Mouse (Mus musculus) cerebellum, adult (tissue): ENCODE results near the gene Sh3rf1.

Experiments
- ATAC-seq: cut with Nextera tagmentation; 2 replicates; pipeline ENCODE4 v1.9.2; 2017; ENCODE audit warnings: mild to moderate bottlenecking, moderate library complexity, mixed read lengths; ENCODE audit not compliant: insufficient number of reproducible peaks, low FRiP score, low TSS enrichment

Sh3rf1 gene

DNA sequence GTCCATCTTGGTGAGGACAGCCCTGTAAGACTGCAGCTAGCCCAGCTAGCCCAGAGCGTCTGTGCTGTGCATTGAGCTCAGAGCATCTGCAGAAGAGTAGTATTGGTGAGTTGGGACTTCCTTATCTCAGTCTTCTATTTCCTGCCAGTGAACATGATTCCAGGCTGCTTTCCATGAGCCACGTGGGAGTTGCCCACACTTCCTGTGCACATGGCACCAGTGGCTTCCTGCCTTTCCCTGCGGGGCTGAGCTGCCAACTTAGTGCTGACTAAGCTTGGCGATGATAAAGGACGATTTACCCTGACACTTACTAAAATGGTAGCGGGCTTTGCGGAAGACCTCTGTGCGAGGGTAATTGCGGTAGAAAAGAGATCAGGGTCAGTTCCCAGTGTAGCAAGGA, 35.2 kb downstream of the Sh3rf1 start:
- no peak for ATAC-seq

DNA sequence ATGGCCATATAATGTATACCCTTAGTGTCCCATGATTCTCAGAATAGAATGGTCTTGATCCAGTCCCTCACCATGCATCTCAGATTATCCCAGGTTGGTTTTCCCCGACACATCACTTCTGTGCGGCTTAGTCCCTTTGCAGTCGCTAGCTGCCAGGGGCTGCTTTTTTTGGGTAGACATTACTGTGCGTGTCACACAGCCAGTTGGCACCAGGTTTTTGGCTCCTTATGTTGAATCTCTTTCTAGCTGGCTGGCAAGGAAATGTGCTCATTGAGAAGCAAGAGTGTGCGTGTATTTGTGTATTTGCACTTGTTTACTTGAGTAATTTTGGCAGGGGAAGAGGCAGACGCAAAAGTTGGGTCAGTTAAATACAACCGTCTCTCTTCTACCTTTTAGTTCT, 35.9 kb downstream of the Sh3rf1 start:
- ATAC-seq = no peak; the same call in 1 of the 2 replicates

DNA sequence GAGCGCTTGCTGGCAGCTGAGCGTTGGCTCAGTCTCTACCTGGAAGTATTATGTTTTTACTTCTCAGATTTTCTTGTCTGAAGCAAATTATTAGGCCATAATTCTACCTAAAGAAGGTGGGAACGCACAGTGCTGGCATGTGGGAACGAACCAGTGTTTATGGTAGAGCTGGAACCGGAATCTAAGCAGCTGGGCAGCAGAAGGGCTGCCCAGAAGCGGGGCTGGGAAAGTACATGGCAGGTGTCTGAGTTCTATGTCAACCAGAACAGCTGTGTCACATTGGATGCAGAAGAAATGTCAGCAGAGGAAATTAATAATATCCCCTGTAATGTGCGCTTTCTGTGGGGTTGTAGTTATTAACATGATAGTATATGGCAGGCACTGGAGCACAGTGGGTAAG, 36.9 kb downstream of the Sh3rf1 start:
- no peak for ATAC-seq

DNA sequence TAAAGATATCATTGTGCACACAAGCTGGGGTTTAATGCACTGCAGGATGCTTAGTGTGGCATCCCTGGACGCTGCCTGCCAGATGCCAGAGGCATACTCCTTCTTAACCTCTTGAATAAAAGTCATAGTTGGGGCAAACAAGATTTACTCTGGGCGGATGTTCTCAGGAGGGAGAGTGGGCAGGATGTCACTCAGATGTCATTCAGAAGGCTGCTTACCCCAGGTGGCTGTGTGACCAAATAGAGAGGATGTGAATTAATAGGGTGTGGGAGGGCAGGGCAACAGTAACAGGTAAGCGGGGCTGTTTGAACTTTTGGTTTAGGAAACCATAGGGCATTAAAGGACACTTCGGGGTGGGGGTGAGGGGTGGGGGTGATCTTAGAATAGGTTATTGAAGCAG, 37.7 kb downstream of the Sh3rf1 start:
- ATAC-seq = no peak

DNA sequence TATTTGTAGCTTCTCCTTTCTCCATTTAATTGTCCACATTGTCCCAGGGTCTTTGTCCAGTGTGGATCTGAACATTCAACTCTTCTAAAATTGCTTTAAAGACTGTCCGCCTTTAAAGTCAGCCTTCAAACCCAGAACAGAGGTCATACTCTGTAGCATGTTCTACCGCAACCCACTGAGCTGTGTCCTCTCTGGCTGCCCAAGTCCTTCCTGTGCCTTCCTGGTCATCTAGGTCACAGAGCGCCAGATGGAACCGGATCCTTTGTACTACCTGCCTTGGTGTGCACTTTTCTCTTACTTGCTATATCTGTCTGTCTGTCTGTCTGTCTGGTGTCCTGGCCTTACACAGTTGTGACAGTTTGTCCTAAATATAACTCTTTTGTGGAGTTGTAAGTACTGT, 40.0 kb downstream of the Sh3rf1 start:
- ATAC-seq = no peak

DNA sequence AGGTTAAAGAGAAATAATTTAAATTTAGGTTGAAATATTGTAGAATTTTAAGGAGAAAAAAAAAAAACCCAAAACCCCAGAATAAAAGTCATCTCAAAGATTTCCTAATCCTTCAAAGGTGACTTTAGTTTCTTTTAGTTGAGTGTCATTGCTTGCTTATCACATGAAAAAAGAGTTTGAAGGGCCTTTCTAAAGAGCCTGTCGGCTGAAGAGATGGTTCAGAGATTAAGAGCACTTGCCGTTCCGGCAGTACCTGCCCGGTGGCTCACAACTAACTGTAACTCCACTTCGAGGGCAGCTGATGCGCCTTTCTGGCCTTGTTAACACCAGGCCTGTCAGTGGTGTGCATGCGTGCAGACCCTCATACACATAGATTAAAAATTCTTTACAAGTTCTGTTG, 41.2 kb downstream of the Sh3rf1 start:
- no peak for ATAC-seq

DNA sequence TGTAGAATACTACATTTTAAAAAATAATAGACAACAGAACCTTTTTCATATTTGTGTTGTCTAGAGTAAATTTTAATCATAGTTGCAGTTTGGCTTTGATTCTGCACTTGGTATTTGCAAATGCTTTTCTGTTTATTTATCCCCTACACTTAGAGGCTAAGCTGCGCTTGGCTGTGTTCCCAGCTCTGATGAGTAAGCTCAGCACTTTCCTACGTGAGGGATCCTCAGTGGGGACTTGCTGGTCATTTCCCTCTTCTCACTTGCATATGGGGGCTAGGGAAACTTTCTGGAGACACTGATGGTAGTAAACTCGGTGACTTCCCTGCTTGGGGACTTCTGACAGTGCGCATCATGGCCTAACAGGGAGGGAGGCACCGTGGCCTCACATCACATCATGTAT, 41.7 kb downstream of the Sh3rf1 start:
- ATAC-seq = no peak

DNA sequence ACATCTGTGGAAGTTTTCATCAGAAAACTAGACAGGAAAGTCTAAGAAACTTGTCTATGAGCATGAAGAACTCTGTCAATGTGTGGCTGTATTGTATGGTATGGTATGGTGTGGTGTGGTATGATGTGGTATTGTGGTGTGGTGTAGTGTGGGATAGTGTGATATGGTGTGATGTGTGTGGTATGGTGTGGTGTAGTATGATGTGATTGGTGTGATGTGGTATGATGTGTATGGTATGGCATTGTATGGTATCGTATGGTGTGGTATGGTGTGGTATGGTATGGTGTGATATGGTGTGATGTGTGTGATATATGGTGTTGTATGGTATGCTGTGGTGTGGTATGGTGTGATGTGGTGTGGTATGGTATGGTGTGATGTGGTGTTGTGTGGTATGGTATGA, 43.4 kb downstream of the Sh3rf1 start:
- ATAC-seq = 0 out of 2 replicates have a peak, but pooled peaks have one; percentile 7

DNA sequence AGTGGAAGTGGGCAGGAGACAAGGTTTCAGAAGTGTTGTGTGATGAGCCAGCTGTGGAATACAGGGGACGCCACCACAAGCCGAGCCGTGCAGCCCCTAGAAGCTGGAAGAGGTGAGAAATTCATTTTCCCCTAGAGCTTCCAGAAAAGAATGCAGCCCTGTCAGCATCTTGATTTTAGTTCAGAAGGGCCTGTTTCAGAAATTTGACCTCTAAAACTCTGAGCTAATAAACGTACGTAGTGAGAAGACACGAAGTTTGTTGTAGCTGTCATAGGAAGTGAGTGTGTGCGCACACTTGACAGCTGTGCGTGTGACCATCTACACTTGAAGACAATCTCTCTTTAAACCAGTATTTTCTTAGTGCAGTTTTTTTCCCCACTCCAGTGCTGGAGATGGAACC, 44.0 kb downstream of the Sh3rf1 start:
- ATAC-seq = no peak

DNA sequence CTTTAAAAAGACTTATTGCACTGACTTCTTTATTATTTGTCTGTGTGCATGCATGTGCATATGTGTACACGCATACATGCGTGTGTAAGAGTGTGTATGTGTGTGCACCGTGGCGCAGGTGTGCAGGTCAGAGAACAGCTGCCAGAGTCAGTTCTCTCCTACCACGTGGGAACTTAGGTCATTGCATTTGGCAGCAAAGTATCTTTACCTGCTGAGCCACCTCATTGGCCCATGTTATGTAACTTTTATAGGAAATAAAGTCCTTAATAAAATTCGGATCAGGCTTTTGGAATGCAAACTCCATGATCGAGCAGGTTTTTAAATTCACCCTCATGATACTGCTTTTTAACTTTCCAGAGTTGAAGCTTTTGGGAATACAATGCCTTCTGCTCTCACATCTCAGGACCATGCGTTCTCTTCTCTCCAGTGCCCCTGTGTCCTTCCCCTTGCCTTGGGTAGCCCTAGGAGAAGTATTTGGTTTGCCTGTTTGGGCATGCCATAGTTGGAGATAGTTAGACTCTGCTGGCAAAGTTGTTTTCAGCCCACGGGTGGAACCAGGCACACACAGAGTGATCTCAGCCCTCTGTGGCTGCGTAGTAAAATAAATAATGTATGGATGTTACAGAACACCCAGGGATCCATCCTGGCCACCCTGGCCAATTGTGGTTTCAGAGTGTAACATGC, 44.7 kb downstream of the Sh3rf1 start:
- no peak for ATAC-seq

DNA sequence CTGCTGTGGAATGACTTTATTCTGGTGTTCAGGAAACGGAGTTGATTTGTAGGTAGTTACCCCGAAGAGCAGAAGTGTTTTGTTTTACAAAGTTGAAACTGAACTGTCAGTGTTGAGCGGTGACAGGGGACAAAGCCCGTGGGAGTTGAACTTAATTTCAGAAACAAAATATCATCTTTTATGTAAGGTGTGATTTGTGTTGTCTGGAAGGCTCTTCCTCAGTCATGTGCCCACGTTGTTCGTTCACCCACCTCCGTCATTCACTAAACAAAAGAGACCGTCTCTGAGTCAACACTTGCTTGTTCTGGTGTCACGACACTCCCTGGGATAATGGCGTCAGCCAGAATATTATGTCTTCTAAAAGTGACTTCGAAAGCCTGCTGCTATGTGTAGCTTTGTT, 46.3 kb downstream of the Sh3rf1 start:
- no peak for ATAC-seq

DNA sequence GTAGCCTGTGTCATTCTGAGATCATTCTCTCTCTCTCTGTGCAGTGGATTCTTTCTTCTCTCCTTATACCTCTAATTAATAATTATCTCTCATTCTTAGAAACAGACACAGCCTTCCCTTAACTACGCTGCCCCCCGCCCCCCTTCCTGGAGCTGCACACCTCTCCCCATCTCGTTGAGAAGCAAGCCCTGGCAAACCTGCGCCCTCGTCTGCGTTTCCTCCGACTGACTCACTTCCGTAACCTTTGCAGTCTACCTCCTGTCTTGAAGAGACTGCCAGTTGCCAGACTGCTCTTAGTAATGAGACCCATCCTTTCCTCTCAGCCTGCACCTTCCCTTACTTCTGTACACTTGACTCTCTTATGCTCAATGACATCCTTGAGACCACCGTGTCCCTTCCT, 46.9 kb downstream of the Sh3rf1 start:
- no peak for ATAC-seq

DNA sequence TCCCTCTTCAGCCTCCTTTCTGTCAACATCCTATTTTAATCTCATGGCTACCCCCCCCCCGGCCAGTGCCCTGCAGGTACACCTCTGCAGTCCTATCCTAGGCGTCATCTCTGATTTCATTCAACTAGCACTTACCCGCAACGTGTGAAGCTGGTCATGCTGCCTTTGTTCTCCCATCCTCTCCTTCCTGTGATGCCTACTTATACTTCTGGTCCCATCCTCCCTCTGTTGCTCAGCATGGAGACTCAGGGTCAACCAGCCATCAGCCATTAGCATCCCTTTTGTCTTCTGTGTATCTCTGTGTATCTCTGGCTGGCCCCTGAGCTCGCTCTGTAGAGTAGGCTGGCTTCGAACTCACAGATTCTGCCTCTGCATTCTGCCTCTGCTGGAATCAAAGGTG, 47.3 kb downstream of the Sh3rf1 start:
- ATAC-seq = no peak

DNA sequence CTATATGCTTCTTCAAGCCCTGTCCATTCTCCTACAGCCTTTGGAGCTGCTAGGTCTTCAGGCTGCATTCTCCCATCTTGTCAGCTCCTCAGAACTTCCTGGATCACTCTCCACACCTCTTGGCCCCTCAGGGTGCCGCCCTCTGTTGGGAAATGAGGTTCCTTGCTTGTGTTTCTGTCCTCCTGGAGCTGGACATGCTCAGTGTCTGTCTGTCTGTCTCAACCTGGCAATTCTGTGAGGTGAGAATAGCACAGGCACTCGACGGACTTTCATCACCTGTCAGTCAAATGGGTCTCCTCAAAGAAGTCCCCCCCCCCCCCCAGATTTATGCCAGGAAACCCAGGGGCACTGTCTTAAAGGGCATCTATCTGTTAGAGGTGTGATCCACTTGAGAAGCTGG, 49.2 kb downstream of the Sh3rf1 start:
- no peak for ATAC-seq

DNA sequence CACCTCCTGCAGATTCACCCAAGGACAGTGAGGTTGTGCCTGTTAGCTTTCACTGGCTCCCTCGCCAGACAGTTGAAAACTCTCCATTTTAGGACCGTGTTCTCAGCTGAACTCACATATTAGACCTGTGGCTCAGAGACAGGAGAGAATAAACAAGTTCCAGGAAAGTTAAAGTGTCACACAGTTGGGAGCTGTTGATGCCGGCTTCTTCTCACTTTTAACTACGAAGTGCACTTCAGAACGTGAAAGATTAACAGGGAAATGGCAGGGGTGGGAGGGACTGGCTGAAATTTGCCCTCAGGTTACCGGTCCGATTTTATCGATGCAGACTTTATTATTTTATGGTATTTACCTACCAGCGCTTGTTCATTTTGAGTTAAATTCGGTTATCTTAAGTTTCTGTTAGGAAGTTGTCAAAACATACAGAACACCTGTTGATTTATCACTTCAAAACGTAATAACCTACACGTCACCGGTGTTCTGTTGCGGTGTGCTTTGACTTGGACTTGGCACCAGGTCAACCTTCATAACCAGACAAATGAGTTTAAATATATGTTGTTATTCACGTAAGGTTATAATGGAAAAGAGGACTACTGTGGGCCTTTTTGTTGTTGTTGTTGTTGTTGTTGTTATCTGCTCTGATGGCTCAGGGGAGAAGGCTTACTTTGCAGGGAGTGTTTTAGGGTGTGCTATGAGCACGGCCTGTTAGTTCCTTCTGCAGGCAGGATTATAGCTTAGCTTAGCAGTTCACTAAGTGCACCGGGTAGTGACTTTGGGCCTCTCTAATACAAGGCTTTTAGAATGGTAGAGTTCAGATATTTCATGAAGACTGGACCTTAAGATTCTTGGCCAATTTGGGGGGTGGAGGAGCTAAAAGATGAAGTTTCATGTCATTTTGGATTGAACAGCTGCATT, 49.9 kb downstream of the Sh3rf1 start:
- ATAC-seq = no peak

DNA sequence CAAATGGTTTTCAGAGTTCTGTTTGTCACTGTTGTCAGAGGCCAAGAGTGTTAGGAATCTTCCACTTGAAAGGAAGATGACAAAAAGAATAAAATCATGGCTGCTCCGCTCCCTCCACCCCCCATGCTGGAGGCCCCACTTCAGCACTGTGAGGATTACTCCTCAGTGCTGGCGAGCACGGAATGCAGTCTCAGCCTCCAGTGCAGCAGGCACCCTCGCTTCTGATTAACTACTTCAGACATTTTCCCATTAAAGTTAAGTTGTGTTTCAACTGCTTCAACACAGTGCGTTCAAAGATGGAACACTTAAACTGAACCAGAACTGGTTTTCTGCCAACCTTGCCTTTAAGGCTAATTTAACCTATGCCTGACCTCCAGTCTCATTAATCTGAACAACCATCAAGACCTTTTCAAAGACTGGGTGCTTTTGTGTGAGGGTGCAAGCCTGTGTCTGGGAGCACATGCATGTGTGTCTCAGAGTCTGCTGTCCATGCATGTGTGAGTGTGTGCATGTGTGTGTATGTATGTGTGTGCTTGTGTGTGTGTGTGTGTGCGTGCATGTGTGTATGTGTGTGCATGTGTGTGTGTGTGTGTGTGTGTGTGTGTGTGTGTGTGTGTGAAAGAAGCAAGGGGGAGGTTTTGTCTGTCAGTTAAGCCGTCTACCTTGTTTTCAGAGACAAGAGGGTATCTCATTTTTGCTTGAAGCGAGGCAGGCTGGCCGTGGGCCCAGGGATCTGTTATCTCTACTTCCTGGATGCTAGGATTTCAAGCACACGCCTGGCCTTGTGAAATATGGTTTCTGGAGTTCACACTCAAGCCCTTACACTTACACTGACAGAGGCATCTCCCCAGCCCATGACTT, 51.2 kb downstream of the Sh3rf1 start:
- no peak for ATAC-seq

DNA sequence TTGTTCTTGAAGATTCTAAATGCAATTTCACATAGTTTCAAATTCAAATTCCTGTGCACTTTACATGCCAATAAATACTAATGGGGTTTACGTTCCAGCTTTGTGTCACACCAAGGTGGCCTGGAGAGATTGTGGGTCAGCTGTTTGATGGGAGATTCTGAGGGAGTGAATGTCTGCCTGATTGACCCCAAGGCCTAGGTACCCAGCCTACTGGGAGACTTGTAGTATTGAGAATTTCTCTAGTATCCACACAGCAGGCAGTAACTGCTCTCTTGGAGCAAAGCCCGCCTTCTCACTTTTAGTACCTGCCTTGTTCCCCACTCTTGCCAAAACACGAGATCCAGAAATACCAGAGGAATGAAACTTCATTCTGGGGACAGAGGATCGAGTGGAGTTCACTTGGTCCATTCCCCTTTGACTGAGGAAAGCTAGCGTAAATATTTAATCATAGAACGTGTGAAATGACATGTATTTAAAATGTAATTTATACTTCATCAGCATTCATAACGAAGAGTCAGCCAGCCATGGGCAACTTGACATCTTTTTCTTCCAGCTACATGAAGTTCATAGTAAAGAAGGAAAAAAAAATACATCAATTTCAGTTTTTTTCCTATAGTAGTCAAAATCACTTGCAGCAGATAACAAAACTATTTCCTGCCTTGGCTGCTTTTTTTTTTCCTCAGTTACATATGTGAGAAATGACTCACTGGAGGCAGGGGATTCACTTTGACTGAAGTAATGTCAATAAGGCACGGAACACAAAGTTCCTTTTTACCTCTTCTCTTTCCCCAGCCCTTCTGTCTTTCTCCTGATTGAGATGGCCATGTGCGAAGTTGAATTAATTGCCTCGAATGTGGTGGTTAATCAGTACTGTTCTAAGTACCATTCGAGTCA, 52.0 kb downstream of the Sh3rf1 start:
- ATAC-seq = no peak

DNA sequence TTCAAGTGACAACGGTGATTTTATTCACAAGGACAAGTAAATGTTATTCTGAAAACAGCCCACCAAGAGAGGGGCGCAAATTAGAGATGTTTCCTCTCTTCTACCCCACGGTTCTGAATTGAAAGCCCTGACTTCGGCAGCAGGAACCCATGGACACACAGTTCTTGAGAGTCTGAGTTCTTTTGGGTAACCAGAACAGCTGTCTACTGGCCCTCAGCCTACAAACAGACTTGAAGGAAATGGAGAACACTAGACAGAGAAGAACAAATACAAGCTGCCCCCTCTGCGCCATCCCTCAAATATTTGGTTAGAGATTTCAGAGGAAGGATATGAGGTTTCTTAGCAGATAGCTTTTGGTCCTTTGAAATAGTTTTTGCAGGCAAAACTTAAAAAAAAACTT, 52.7 kb downstream of the Sh3rf1 start:
- no peak for ATAC-seq

DNA sequence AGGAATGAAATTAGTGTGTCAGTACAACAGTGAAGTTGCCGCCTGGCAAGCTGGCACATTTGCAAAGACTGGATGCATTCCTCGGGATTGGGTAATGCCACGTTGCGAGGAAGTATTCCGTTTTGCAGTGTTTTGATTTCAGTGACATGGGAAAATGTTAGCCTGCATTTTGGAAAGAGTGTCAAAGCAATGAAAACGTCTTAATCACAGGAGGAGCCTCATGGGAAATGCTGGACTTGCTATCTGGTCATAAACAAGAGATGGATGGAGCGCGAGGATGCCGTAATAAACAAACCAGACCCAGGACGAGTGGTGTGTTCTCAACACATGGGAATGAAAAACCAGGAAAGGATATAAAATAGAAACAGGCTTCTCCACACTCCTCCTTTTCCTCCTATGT, 55.4 kb downstream of the Sh3rf1 start:
- no peak for ATAC-seq
